Mouse (Mus musculus): ENCODE measurements around the gene Gipc2. TPM values are rescaled to one million over a fixed set of nuclear protein-coding genes. Genes with fewer than 3 reads are reported as not detected.
"Not testable (repeated sequence)": the region's sequence is repeated elsewhere in the genome, so short reads cannot be mapped to it uniquely, and the experiment has no call there.

The Gipc2 gene
- polyA plus RNA-seq, 1 experiment from 2014 or later, result 9.3 TPM

GRCm38 (mm10) chr3:152207156-152207555, 41.1 kb upstream of the Gipc2 start:
- Histone ChIP-seq H3K4me3 (replicated peaks; ENCODE audit: low read depth, low read length) (no peak overlapping the region), H3K27me3 (ENCODE audit: control insufficient read depth, insufficient read depth, low read length) (no peaks in the 10 kb centered on the region), H3K27ac (replicated peaks; ENCODE audit: low read depth, low read length) (no peak overlapping the region), H3K36me3 (ENCODE audit: control insufficient read depth, insufficient read depth, low read length) (no peaks in the 10 kb centered on the region), H3K4me1 (ENCODE audit: control insufficient read depth, insufficient read depth, low read length) (peaks cover 13% of the 10 kb centered on the region), H3K4me2 (ENCODE audit: low read length) (no peak overlapping the region), H3K9me3 (ENCODE audit: control insufficient read depth, low read length) (no peaks in the 10 kb centered on the region), H3K9ac (replicated peaks; ENCODE audit: low read length) (no peak overlapping the region)
- 98% methylated on average over 4 of the region's 4 CpGs for WGBS
- no peak for DNase-seq
- no peak for ATAC-seq (ENCODE audit: low FRiP score, low TSS enrichment)

- H3K9ac ChIP-seq (replicated peaks; ENCODE audit: low read length), result no peak overlapping the region
- no peak overlapping the region for H3K4me2 ChIP-seq (ENCODE audit: low read length)
- ATAC-seq (ENCODE audit: low FRiP score, low TSS enrichment) (no peak), DNase-seq (no peak)
- WGBS, result 87% methylated on average over 3 of the region's 3 CpGs
- peaks cover 5% of the 10 kb centered on the region for H3K4me1 ChIP-seq (ENCODE audit: control insufficient read depth, insufficient read depth, low read length)
- H3K27me3 ChIP-seq (ENCODE audit: control insufficient read depth, insufficient read depth, low read length), result no peaks in the 10 kb centered on the region
- no peak overlapping the region for H3K4me3 ChIP-seq (replicated peaks; ENCODE audit: low read depth, low read length)
- no peak overlapping the region for H3K27ac ChIP-seq (replicated peaks; ENCODE audit: low read depth, low read length)
- no peaks in the 10 kb centered on the region for H3K36me3 ChIP-seq (ENCODE audit: control insufficient read depth, insufficient read depth, low read length)
- H3K9me3 ChIP-seq (ENCODE audit: control insufficient read depth, low read length), result no peaks in the 10 kb centered on the region
Measured at GRCm38 (mm10) chr3:152204577-152204976, 38.5 kb upstream of the Gipc2 start.

- Histone ChIP-seq H3K4me2 (ENCODE audit: low read length) (no peak overlapping the region), H3K27me3 (ENCODE audit: control insufficient read depth, insufficient read depth, low read length) (no peaks in the 10 kb centered on the region), H3K4me1 (ENCODE audit: control insufficient read depth, insufficient read depth, low read length) (peaks cover 5% of the 10 kb centered on the region), H3K9me3 (ENCODE audit: control insufficient read depth, low read length) (no peaks in the 10 kb centered on the region), H3K27ac (replicated peaks; ENCODE audit: low read depth, low read length) (no peak overlapping the region), H3K4me3 (replicated peaks; ENCODE audit: low read depth, low read length) (no peak overlapping the region), H3K36me3 (ENCODE audit: control insufficient read depth, insufficient read depth, low read length) (no peaks in the 10 kb centered on the region), H3K9ac (replicated peaks; ENCODE audit: low read length) (no peak overlapping the region)
- WGBS, result 63% methylated on average over 3 of the region's 3 CpGs
- ATAC-seq (ENCODE audit: low FRiP score, low TSS enrichment) (no peak), DNase-seq (no peak)
Measured at GRCm38 (mm10) chr3:152203996-152204395, 38.0 kb upstream of the Gipc2 start.

GRCm38 (mm10) chr3:152203411-152203810, 37.4 kb upstream of the Gipc2 start:
- Histone ChIP-seq H3K27me3 (ENCODE audit: control insufficient read depth, insufficient read depth, low read length) (no peaks in the 10 kb centered on the region), H3K4me3 (replicated peaks; ENCODE audit: low read depth, low read length) (no peak overlapping the region), H3K4me2 (ENCODE audit: low read length) (no peak overlapping the region), H3K9me3 (ENCODE audit: control insufficient read depth, low read length) (no peaks in the 10 kb centered on the region), H3K27ac (replicated peaks; ENCODE audit: low read depth, low read length) (no peak overlapping the region), H3K9ac (replicated peaks; ENCODE audit: low read length) (no peak overlapping the region), H3K4me1 (ENCODE audit: control insufficient read depth, insufficient read depth, low read length) (peaks cover 2% of the 10 kb centered on the region), H3K36me3 (ENCODE audit: control insufficient read depth, insufficient read depth, low read length) (no peaks in the 10 kb centered on the region)
- DNase-seq (no peak), ATAC-seq (ENCODE audit: low FRiP score, low TSS enrichment) (no peak)
- 87% methylated on average over 6 of the region's 6 CpGs for WGBS

GRCm38 (mm10) chr3:152202942-152203341, 36.9 kb upstream of the Gipc2 start:
- DNase-seq (no peak), ATAC-seq (ENCODE audit: low FRiP score, low TSS enrichment) (no peak)
- Histone ChIP-seq H3K4me2 (ENCODE audit: low read length) (no peak overlapping the region), H3K4me3 (replicated peaks; ENCODE audit: low read depth, low read length) (no peak overlapping the region), H3K36me3 (ENCODE audit: control insufficient read depth, insufficient read depth, low read length) (no peaks in the 10 kb centered on the region), H3K27ac (replicated peaks; ENCODE audit: low read depth, low read length) (no peak overlapping the region), H3K9ac (replicated peaks; ENCODE audit: low read length) (no peak overlapping the region), H3K27me3 (ENCODE audit: control insufficient read depth, insufficient read depth, low read length) (no peaks in the 10 kb centered on the region), H3K9me3 (ENCODE audit: control insufficient read depth, low read length) (no peaks in the 10 kb centered on the region), H3K4me1 (ENCODE audit: control insufficient read depth, insufficient read depth, low read length) (no peaks in the 10 kb centered on the region)

- no peak overlapping the region for H3K27ac ChIP-seq (replicated peaks; ENCODE audit: low read depth, low read length)
- no peaks in the 10 kb centered on the region for H3K4me1 ChIP-seq (ENCODE audit: control insufficient read depth, insufficient read depth, low read length)
- H3K36me3 ChIP-seq (ENCODE audit: control insufficient read depth, insufficient read depth, low read length), result no peaks in the 10 kb centered on the region
- no peak for ATAC-seq (ENCODE audit: low FRiP score, low TSS enrichment)
- no peaks in the 10 kb centered on the region for H3K27me3 ChIP-seq (ENCODE audit: control insufficient read depth, insufficient read depth, low read length)
- H3K4me2 ChIP-seq (ENCODE audit: low read length), result no peak overlapping the region
- WGBS, result 82% methylated on average over 2 of the region's 2 CpGs
- no peak overlapping the region for H3K4me3 ChIP-seq (replicated peaks; ENCODE audit: low read depth, low read length)
- H3K9me3 ChIP-seq (ENCODE audit: control insufficient read depth, low read length), result no peaks in the 10 kb centered on the region
- H3K9ac ChIP-seq (replicated peaks; ENCODE audit: low read length), result no peak overlapping the region
- no peak for DNase-seq
Measured at GRCm38 (mm10) chr3:152201651-152202050, 35.6 kb upstream of the Gipc2 start.

GRCm38 (mm10) chr3:152201181-152201580, 35.2 kb upstream of the Gipc2 start:
- no peak overlapping the region for H3K9ac ChIP-seq (replicated peaks; ENCODE audit: low read length)
- 93% methylated on average over 3 of the region's 3 CpGs for WGBS
- H3K27ac ChIP-seq (replicated peaks; ENCODE audit: low read depth, low read length), result no peak overlapping the region
- no peaks in the 10 kb centered on the region for H3K4me1 ChIP-seq (ENCODE audit: control insufficient read depth, insufficient read depth, low read length)
- no peak for ATAC-seq (ENCODE audit: low FRiP score, low TSS enrichment)
- no peak overlapping the region for H3K4me2 ChIP-seq (ENCODE audit: low read length)
- no peaks in the 10 kb centered on the region for H3K9me3 ChIP-seq (ENCODE audit: control insufficient read depth, low read length)
- no peak overlapping the region for H3K4me3 ChIP-seq (replicated peaks; ENCODE audit: low read depth, low read length)
- H3K36me3 ChIP-seq (ENCODE audit: control insufficient read depth, insufficient read depth, low read length), result no peaks in the 10 kb centered on the region
- no peaks in the 10 kb centered on the region for H3K27me3 ChIP-seq (ENCODE audit: control insufficient read depth, insufficient read depth, low read length)
- no peak for DNase-seq

- WGBS, result 71% methylated on average over 3 of the region's 3 CpGs
- Histone ChIP-seq H3K27me3 (ENCODE audit: control insufficient read depth, insufficient read depth, low read length) (no peaks in the 10 kb centered on the region), H3K9ac (replicated peaks; ENCODE audit: low read length) (no peak overlapping the region), H3K36me3 (ENCODE audit: control insufficient read depth, insufficient read depth, low read length) (no peaks in the 10 kb centered on the region), H3K4me3 (replicated peaks; ENCODE audit: low read depth, low read length) (no peak overlapping the region), H3K27ac (replicated peaks; ENCODE audit: low read depth, low read length) (no peak overlapping the region), H3K4me2 (ENCODE audit: low read length) (no peak overlapping the region), H3K4me1 (ENCODE audit: control insufficient read depth, insufficient read depth, low read length) (no peaks in the 10 kb centered on the region), H3K9me3 (ENCODE audit: control insufficient read depth, low read length) (no peaks in the 10 kb centered on the region)
- DNase-seq, result no peak
- ATAC-seq (ENCODE audit: low FRiP score, low TSS enrichment), result no peak
Measured at GRCm38 (mm10) chr3:152199125-152199524, 33.1 kb upstream of the Gipc2 start.

- not testable (repeated sequence) for H3K9me3 ChIP-seq (ENCODE audit: control insufficient read depth, low read length); H3K27me3 ChIP-seq (ENCODE audit: control insufficient read depth, insufficient read depth, low read length); H3K27ac ChIP-seq (replicated peaks; ENCODE audit: low read depth, low read length); ATAC-seq (ENCODE audit: low FRiP score, low TSS enrichment); H3K9ac ChIP-seq (replicated peaks; ENCODE audit: low read length); H3K4me3 ChIP-seq (replicated peaks; ENCODE audit: low read depth, low read length); H3K36me3 ChIP-seq (ENCODE audit: control insufficient read depth, insufficient read depth, low read length); H3K4me2 ChIP-seq (ENCODE audit: low read length); DNase-seq; H3K4me1 ChIP-seq (ENCODE audit: control insufficient read depth, insufficient read depth, low read length)
- WGBS, result 31% methylated on average over 2 of the region's 2 CpGs
Measured at GRCm38 (mm10) chr3:152197246-152197645, 31.2 kb upstream of the Gipc2 start.

Data from midbrain, embryonic 14.5 days (tissue).